Mouse (Mus musculus): ENCODE measurements at regions not wholly inside any gene's neighbourhood (a gene's known extent, or its start where the extent isn't known, plus 50 kb on each side); places are given as distances from the start of the nearest gene placed in this dataset.

DNA sequence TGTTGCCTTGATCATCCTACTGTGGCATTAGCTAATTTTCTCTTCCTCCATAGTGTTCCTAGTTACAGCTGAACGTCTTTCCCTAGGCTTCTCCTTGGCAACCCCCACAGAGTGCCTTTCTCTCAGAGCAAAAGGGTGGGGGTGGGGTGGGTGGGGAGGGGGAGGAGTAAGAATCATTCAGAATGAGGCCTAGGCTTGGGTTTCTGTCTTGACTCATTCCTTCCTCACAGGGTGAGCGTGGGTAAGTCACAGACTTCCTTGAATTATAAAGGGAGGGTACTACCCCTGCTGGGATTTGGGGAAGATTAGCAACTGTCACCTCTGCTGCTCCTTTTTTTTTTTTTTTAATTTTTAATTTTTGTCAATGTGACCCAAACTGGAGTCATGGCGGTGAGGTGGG lies 114.5 kb downstream of the Dhx35 start:
- no peak for DNase-seq (ENCODE audit: low spot score in 2 of 2)

DNA sequence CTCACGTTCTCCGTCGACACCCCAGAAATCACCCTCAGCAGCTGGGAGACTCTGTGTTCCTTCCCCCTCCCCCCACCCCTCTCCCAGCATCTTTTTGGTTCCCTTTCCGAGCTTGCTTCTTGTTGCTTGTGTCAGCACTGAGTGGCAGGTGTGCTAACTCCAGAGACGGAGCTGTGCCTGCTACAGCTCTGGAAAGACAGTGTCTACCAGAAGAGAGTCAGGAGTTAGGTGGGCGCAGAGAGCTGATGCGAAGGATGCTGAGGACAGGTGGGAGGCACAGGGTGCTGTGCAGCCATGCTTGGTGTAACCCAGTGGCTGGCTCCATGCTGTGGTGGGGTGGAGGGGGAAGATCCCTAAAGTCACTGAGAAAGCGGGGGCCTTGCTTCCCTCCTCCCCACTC lies 115.7 kb downstream of the Dhx35 start:
- DNase-seq (ENCODE audit: low spot score in 2 of 2), result no peak

DNA sequence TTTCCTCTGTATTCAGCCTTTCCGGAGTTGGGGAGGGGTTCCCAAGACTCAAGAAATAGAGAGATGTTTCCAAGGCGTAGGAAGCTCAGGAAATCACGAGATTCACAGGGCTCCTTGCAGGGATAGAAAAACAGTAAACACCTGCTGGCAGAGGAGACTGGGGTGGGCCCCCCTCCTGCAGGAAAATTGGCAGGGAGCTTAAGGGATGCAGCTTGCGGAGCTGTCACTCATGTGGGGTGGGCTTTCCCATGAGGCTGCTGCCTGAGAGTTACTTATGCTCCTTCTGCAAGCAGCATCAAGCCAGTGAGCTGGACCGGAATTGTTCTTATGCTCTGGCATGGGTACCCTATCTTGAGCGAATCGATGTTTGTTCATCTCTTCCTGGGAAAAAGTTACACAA lies 116.6 kb downstream of the Dhx35 start:
- peak in 1 of 2 experiments; percentile 9 for DNase-seq (ENCODE audit: low spot score in 2 of 2)

DNA sequence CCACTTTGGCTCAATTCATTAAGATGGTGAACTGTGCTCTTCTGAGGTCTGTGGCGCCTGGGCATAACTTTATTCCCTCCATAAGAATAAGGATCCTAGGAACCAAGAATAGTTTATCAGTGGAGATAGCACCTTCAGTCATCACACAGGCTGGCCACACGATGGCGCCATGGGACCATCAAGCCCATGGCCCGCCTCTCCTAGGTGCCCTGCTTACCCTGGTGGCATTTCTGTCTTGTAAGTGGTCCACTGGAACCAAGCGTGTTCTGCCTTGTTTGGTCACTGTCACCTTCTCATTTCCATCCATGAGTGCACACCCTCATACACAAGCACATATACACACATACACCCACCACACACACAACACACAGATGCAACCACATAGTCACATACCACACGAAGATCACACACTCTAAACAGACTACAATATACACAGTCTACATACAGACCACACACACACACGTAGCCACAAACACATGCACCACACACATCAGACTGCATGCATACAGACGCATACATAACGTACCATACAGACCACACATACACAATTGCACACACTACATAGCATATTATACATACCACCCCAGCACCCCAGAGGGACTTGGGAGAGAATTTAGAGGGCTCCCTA lies 118.1 kb downstream of the Dhx35 start:
- peak in 1 of 2 experiments; percentile 65 for DNase-seq (ENCODE audit: low spot score in 2 of 2)

DNA sequence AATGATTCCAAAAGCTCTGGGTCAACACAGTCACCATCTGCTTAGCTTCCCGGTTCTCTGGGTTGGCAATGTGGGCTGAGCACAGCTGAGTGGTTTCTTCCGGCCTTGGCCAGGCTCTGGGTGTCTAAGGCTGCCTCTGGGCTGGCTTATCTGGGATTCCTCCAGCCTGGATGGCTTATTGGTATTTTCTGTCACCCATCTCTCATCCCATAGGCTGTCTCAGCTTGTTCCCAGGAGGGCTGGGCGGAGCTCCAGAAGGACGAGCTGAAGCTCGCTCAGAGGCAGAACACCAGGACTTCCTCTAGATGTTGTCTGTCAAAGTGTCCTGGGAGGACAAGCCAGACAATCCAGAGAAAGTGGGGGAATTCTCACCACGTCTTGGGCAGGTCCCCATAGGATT lies 122.8 kb downstream of the Dhx35 start:
- peak in 1 of 2 experiments; percentile 9 for DNase-seq (ENCODE audit: low spot score in 2 of 2)

DNA sequence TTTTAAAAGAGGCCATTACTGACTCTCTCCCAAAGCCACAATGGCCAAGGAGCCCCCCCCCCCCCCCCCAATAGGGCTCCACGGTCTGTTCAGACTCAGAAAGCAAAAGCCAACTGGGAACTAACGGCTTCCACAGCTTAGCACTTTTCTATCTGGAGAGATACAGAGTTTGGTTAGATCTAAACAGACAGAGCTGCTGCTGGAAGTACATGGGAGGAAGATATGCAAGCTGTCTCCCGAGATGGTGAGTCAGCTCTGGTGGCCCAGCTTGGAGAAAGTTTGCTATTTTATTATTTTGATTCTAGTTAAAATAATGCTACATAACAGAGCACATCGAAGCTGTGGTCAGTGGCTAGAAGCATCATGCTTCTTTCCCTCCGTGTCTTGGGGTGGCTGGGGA lies 123.7 kb downstream of the Dhx35 start:
- peak in 1 of 2 experiments; percentile 28 for DNase-seq (ENCODE audit: low spot score in 2 of 2)

DNA sequence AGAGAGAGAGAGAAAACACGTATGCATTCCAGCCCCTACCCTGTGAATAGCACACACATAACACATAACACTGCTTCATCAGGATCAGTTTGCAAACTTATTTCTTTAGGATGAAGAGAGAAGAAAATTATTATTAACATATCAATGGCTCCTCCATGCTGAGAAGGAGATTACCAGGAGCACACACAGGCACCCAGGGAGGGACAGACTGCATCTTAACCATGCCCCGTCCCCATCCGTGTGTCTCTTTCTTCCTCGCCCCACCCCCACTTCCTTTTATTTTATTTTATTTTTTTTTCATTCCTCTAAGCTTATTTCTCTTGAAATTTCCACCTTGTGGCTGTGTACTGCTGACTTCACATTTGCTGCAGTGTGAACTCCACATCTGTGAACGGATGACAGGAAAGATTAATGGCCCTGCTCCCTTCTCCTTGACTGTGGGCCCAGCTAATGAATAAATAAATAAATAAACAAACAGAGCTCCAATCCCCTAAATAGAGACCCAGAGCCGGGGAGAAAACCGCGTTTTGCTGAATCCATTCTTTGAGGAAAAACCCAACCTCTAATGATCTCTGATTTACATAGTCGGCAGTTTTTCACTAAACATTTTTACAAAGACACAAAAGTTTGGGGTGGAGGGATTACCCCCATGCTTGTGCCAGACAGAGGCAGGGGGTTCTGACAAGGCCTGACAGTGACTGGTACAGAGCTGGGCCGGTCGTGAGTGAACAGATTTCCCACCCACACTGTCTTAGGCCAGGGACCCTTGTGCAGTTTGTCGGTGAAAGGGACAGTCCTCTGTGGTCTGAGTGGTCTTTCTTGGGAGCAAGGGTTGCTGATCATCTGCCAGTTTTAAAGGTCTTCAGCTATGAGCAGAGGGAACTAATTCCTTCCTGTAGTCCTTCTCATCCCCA lies 127.0 kb downstream of the Dhx35 start:
- no peak for DNase-seq (ENCODE audit: low spot score in 2 of 2)

DNA sequence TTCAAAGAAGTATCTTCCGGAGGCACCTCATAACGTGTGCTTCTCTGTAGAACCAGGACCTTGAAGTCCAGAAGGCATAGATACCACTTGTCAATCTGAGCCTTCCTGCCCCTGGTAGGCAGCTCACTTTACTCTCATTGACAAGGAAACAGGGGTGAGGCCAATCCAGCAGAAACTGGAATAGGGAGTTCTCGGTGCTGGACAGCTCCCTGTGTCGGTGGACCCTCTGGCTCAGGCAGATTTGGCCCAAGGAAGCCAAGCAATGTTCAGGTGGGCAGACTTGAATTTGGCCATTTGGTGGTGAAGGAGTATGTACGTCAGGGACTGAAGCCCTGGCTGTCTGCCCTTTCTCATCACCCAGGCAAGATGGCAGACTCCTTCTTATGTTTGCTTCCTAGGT lies 128.2 kb downstream of the Dhx35 start:
- DNase-seq (ENCODE audit: low spot score in 2 of 2), result no peak

DNA sequence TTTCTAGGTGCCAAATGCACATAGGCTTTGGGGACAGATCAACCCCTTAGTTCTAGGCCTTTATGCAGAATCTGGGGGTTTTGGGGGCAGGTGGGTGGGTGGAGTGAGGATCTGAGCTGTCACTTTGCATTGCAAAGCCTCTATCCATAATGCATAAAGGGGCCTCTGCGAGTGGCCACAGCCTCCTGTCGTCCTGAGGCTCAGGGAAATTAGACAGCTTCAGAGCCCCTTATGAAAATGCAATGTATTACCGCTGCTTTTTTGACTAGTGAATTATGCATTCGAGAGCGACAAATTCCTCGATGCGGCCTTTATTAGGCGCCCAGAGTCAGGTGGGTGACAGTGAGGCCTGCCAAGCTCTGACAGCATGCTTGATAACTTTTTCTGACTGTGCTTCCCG lies 134.9 kb downstream of the Dhx35 start:
- no peak for DNase-seq (ENCODE audit: low spot score in 2 of 2)

DNA sequence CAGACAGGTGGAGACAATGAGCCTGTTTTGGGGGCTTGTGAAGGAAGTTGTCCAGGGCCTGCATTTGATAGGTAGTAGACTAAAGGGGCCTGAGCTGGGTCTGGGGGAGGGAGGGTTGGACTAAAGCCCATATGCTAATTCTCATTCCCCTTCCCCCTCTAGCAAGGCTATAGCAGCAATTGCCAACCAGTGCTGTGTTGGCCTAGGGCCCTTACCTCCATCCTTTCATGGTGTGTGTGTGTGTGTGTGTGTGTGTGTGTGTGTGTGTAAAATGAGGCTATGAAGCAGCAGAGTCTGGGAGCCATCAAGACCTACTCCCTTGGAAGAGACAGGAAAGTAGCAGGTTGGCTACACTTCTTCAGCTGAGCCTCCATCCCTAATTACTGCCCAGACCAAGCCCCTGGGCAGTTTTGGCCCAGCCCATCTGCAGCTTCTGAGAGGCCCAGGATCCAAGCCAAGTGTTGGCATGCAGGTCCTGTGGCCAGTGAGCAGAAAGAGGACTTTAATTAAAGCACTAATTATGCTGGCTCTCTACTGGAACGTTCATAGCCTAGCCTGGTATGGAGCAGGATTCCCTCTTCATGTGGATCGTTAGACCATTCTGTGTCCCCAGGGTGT lies 143.4 kb downstream of the Dhx35 start:
- peak in 1 of 2 experiments; percentile 40 for DNase-seq (ENCODE audit: low spot score in 2 of 2)

DNA sequence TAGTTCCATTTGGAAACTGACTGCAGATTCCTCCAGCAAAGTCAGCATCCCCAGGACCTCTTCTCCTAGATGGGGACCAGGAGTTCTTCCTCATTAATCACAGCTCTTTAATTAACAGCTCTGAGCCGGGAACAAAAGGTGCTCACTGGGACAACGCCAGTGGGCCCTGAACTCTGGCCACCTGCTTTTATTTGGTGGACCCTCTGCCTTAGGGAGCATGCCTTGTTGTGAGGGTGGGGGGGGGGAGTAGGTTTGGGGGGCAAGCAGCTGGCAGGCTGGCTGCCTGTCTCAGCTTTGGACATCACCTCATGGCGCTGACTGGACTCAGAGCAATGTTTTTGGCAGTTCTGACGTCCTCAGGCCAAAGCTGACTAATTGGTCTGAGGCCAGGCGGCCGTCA lies 154.8 kb downstream of the Dhx35 start:
- peak in 1 of 2 experiments; percentile 8 for DNase-seq (ENCODE audit: low spot score in 2 of 2)

DNA sequence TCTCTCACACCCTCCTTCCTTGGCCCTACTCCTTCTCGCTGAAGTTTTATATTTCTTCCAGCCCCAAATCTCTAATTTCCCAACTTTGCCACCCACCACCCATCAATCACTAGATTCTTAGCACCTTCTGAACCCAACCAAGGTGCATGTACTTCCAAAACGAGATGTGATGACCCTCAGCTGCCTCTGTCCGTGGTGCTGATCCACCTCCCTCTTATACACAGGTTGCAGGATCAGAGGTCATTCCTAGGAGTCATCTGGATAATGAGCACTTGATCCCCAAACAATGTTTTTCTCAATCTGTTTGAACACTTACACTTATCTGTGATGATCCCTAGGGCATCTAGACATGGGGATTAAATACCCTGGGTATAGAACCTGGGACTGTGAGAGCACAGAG lies 156.5 kb downstream of the Dhx35 start:
- DNase-seq (ENCODE audit: low spot score in 2 of 2), result no peak

DNA sequence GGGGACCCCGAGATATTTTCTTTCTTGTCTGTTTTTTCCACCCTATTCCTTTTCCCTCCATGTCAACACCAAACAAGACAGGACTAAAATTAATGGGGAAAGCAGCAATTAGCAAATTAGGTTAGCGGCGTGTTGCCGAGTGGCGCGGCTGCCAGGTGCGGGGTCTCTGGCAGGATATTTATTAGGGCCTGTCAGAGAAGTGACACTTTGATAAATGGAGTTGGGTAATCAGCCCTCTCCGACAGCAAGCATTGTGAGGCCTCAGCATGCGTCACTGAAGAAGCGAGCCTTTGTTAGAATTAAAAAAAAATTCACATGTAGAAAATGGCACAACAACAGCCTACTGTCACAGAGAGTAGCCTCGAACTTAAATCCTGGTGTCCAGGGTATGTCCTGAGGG lies 162.3 kb downstream of the Dhx35 start:
- no peak for DNase-seq (ENCODE audit: low spot score in 2 of 2)

DNA sequence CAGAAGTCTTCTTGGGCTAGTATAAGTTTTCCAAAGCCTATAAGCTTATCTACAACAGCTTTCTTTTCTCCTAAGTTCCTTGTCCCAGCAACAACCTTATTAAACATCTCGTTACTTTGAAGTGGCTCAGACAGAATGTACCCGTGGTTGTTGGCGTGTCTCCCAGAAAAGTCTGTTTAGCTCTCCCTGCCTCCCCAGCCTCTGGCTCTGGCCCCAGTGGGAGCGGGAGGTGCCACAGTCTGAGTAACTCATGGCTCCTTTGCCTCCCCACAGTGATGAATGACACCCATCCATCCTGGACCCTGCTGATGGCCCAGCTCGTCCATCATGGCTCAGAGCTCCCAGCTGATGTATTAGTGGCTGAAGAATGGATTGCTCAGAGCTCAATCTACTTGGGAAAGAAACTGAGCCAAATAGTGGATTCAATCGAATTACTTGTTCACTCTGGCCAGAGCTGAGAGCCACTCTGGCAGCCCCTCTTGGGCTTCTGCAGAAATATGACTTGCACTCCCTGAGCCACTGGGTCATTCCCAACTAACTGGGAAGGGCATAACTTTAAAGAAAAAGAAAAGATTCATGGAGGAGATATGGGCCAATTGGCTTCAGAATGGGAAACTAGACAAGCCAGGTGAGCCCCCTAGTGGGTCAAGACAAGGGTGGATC lies 170.5 kb downstream of the Dhx35 start:
- peak; percentile 89 to 94 for DNase-seq (ENCODE audit: low spot score in 2 of 2)

DNA sequence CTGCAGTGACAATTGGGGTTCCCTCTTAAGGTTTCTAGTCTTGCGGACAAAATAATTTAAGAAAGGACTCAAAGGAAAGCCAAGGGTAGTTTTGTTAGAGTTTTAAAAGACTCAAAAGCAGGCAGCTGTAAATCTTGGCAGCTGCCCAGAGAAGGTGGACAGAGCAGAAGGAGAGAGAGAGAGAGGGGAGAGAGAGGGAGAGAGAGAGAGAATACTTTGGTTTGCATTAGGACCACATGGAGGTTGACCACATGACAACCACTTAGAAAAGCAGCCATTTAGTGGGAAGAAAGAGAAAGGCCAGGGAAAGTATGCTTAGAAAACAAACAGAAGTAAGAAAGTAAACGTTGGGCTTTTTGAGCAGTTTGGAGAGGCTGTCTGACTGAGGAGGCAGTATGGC lies 177.6 kb downstream of the Dhx35 start:
- DNase-seq (ENCODE audit: low spot score in 2 of 2), result no peak

DNA sequence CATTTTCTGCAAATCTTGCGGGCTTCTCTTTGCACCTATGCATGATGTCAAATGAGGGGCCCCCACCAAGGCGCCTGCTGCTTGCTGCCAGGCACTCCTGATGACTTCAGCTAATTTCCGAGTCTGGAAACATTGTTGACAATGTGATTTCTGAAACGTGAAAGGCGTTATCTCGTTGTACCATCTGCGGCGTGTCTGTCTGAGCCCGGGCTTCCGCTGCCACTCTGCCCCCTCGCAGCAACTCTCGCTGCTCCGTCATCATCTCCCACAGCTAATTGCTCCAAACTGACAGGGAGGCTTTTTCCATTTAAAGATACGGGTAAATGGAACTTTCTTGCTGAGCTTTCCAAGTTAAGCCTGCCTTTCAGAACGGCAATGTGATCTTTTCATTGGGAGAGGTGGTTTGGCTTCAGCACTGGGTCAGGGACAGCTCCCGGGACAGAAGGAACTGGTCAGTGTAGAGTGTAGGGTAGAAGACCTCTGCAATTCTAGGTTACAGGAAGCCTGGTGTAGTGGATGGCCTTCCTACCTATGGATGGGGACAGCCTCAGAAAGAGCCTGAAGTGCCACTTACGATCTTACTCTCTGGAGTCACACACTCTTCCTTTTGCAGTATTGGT lies 191.0 kb downstream of the Dhx35 start:
- DNase-seq (ENCODE audit: low spot score in 2 of 2), result peak; percentile 42 to 59

DNA sequence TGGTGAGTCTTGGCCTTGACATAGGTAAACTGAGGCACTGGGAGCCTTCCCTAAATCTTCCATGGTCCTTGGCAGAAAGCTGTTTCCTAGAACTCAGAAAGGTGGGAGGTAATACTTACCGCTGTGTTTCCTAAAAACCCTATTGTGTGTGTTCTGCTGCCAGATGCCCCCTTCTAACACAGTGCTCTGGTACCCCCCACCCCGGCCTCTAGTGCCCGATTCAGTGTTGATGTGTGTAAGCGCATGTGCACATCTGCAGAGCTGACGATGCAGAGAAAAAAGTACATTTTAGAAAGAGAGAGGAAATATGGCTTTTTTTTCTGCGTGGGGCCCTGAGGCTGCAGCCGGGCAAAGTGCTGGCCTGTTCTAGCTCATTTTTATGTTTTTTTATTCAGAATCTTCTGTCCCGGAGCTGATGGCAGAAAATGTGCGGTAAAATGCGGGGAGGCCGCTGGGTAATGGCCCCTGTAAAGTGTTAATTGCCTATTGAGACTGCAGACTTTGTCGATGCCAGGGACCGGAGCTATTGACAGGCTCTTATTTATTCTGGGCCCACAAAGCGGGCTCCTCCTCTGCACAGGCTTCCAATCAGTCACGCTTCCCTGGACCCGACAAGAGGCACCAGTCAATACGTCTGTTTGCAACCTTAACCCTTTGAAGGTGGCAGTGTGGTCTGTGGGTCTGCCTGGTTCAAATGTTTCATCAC lies 208.0 kb downstream of the Dhx35 start:
- no peak for DNase-seq (ENCODE audit: low spot score in 2 of 2)

DNA sequence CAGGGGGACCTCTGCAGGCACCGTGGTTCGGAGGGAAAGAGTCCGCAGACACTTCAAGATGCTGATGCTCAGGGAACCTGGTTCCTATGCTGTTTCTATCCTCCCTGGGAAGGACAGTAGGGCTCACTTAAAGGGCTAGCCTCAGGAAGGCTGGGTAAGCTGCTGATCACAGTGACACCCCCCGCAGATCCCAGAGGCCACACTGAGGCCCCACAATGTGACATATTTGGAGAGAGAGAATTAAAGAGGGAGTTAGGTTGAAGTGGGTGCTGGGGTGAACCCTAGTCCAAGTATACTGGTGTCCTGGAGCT lies 208.5 kb downstream of the Dhx35 start:
- DNase-seq (ENCODE audit: low spot score in 2 of 2), result no peak

DNA sequence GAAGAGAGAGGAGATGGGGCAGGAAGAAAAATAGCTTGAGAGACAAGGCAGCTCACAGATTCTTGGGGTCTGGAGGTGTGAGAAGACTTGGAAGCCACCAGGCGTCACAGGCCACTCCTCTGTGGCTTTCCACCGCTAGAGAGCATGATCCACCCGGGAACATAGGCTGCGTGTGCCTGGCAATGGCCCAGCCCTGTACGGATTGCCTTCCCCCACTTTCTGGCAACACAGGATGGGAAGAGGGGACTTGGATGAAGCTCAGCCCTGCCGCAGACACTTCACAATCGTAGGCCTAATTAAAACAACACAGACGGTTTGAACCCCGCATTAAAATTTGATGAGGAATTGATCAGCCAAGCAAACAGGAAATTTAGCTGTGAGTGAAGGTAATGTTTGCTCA lies 209.8 kb downstream of the Dhx35 start:
- DNase-seq (ENCODE audit: low spot score in 2 of 2), result peak; percentile 77 to 87

DNA sequence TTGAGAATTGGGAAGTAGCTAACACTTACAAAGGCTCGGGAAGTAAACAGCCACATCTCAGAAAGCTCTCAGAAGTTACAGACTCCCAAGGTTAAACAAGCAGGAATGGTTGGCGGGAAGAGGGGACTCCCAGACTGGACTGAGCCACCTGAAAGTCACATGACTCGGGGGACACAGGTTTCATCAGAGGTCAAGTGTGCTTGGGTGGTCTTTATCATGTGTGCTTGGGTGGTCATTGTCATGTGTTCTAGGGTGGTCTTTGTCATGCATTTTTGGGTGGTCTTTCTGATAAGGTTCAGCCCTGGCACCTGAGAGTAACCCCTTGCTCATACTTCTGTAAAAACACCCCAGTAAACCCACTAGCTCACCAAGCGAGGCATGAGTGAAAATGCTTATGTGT lies 218.1 kb downstream of the Dhx35 start:
- DNase-seq (ENCODE audit: low spot score in 2 of 2), result no peak

DNA sequence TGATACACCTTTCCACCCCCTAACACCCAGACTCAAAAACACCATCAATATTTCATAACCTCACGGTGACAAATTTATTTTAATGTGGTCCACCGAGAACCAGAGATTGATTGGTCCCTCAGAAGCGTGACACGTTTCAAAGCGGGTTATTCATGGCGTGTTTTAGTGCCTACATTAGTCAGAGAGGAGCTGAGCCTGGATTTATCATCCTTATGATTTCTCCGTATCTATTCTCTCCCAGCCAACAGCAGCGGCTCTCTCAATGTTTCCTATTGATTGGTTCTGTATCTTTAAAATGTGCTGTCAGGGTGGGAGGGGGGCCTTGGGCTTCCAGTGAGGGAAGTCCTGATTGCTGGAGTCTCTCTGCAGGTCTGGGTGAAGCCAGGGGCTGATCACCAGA lies 219.9 kb downstream of the Dhx35 start:
- DNase-seq (ENCODE audit: low spot score in 2 of 2), result no peak
